Mouse (Mus musculus) heart, embryonic 16.5 days (tissue): ENCODE results near the gene Fgf3. TPM values are rescaled to one million over a fixed set of nuclear protein-coding genes. Genes with fewer than 3 reads are reported as not detected.

Experiments
- ATAC-seq: fragments of 200-750 bp; cut with Nextera tagmentation; replicated peaks from 2 replicates; pipeline ENCODE4 v1.8.0; 2017; ENCODE audit warnings: moderate number of reproducible peaks; ENCODE audit not compliant: insufficient read depth, low FRiP score; ENCODE audit errors: extremely low read depth
- H3K27ac ChIP-seq: fragments of 300-500 bp; sonication (generic); 2 replicates; pipeline ENCODE4 v1.5.1; 2014; ENCODE audit warnings: mild to moderate bottlenecking, low read length, control low read depth, moderate library complexity
- H3K27me3 ChIP-seq: fragments of 300-500 bp; sonication (generic); 2 replicates; pipeline ENCODE4 v1.6.1; 2014; ENCODE audit warnings: low read length, mixed read lengths; ENCODE audit not compliant: control insufficient read depth, insufficient read depth
- H3K36me3 ChIP-seq: fragments of 300-500 bp; sonication (generic); 2 replicates; pipeline ENCODE4 v1.6.1; 2014; ENCODE audit not compliant: control insufficient read depth, insufficient read depth
- H3K4me1 ChIP-seq: fragments of 300-500 bp; sonication (generic); 2 replicates; pipeline ENCODE4 v1.6.1; 2014; ENCODE audit warnings: low read length, mixed read lengths; ENCODE audit not compliant: control insufficient read depth, insufficient read depth
- H3K4me2 ChIP-seq: fragments of 300-500 bp; sonication (generic); 2 replicates; pipeline ENCODE4 v1.6.1; 2014; ENCODE audit warnings: low read depth, mild to moderate bottlenecking, control low read depth, low read length
- H3K4me3 ChIP-seq: fragments of 300-500 bp; sonication (generic); 2 replicates; pipeline ENCODE4 v1.5.1; 2014; ENCODE audit warnings: mild to moderate bottlenecking, control low read depth, low read length
- H3K9ac ChIP-seq: fragments of 300-500 bp; sonication (generic); 2 replicates; pipeline ENCODE4 v1.6.1; 2014; ENCODE audit warnings: low read length, control low read depth
- H3K9me3 ChIP-seq: fragments of 300-500 bp; sonication (generic); replicated peaks from 2 replicates; pipeline ENCODE4 v1.6.1; 2016; ENCODE audit warnings: low read length; ENCODE audit not compliant: control insufficient read depth
- WGBS: fragments of 180-500 bp; shearing (Covaris S2); extraction: QIAGEN DNeasy Blood & Tissue Kit; methylation state at CpG from one replicate; pipeline ENCODE4 v1.1.7; 2014; 5-methylcytosine and 5-hydroxymethylcytosine counted together
- polyA plus RNA-seq: library from polyadenylated mRNA; unstranded; fragments of >200 nt; fragmentation: Nextera tagmentation; extraction: Ambion mirVana; gene quantifications from 2 replicates; pipeline ENCODE4 v1.2.1, GENCODE M21; 2015

The Fgf3 gene
- polyA plus RNA-seq, 1 experiment from 2014 or later, result 0.79 TPM

DNA sequence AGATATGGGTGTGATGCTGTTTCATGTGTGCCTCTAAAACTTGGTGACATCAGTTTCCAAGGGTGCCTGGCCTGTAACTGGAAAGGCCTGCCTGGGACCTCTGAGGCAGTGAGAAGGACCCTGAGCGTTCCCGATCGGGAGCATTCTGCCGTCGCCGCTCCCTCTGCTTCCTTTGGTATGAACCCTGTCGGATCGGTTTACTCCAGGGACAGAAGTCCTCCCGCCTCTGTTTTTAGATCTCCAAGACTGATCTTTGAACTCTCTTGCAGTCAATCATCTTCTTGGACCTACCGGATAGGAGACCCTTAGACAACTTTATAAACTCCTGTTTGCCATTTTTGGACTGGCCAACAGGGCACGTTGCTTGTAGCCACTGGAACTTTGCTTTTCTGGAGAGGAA is 25.3 kb downstream of the Fgf3 start:
- Histone ChIP-seq H3K4me1 (peaks cover 6% of the 10 kb centered on the region; the same call in 1 of the 2 replicates), H3K36me3 (no peaks in the 10 kb centered on the region), H3K4me3 (no peak overlapping the region), H3K9me3 (no peaks in the 10 kb centered on the region), H3K4me2 (no peak overlapping the region), H3K27ac (no peak overlapping the region), H3K27me3 (peaks cover 80% of the 10 kb centered on the region), H3K9ac (no peak overlapping the region)
- WGBS, result 5% methylated on average over 11 of the region's 11 CpGs
- no peak for ATAC-seq

- H3K27ac ChIP-seq, result no peak overlapping the region
- peaks cover 6% of the 10 kb centered on the region; the same call in 1 of the 2 replicates for H3K4me1 ChIP-seq
- peaks cover 76% of the 10 kb centered on the region for H3K27me3 ChIP-seq
- H3K9ac ChIP-seq, result no peak overlapping the region
- no peaks in the 10 kb centered on the region for H3K36me3 ChIP-seq
- H3K9me3 ChIP-seq, result no peaks in the 10 kb centered on the region
- no peak overlapping the region for H3K4me3 ChIP-seq
- WGBS, result 52% methylated on average over 3 of the region's 3 CpGs
- ATAC-seq, result no peak
- no peak overlapping the region for H3K4me2 ChIP-seq
Measured at GRCm38 (mm10) chr7:144864160-144864670, 26.3 kb downstream of the Fgf3 start.

GRCm38 (mm10) chr7:144867161-144867560 is 29.3 kb downstream of the Fgf3 start:
- no peak overlapping the region for H3K9ac ChIP-seq
- H3K27ac ChIP-seq, result no peak overlapping the region
- WGBS, result 57% methylated on average over 4 of the region's 4 CpGs
- H3K4me2 ChIP-seq, result no peak overlapping the region
- no peak for ATAC-seq
- no peak overlapping the region for H3K4me3 ChIP-seq
- H3K27me3 ChIP-seq, result peaks cover 47% of the 10 kb centered on the region
- no peaks in the 10 kb centered on the region for H3K36me3 ChIP-seq
- no peaks in the 10 kb centered on the region for H3K4me1 ChIP-seq
- no peaks in the 10 kb centered on the region for H3K9me3 ChIP-seq

- Histone ChIP-seq H3K4me1 (no peaks in the 10 kb centered on the region), H3K9me3 (no peaks in the 10 kb centered on the region), H3K36me3 (no peaks in the 10 kb centered on the region), H3K27ac (no peak overlapping the region), H3K4me3 (no peak overlapping the region), H3K27me3 (peaks cover 43% of the 10 kb centered on the region), H3K9ac (no peak overlapping the region), H3K4me2 (no peak overlapping the region)
- no peak for ATAC-seq
- WGBS, result 68% methylated on average over 8 of the region's 8 CpGs
Measured at GRCm38 (mm10) chr7:144867602-144868001, 29.7 kb downstream of the Fgf3 start.

GRCm38 (mm10) chr7:144872420-144872819 is 34.5 kb downstream of the Fgf3 start:
- no peak overlapping the region for H3K4me3 ChIP-seq
- H3K9ac ChIP-seq, result no peak overlapping the region
- no peak for ATAC-seq
- H3K27me3 ChIP-seq, result peaks cover 3% of the 10 kb centered on the region; the same call in 1 of the 2 replicates
- H3K4me1 ChIP-seq, result peaks cover 3% of the 10 kb centered on the region; the same call in 1 of the 2 replicates
- no peak overlapping the region for H3K27ac ChIP-seq
- H3K36me3 ChIP-seq, result no peaks in the 10 kb centered on the region
- no peak overlapping the region for H3K4me2 ChIP-seq
- WGBS, result 64% methylated on average over 4 of the region's 4 CpGs
- H3K9me3 ChIP-seq, result no peaks in the 10 kb centered on the region

DNA sequence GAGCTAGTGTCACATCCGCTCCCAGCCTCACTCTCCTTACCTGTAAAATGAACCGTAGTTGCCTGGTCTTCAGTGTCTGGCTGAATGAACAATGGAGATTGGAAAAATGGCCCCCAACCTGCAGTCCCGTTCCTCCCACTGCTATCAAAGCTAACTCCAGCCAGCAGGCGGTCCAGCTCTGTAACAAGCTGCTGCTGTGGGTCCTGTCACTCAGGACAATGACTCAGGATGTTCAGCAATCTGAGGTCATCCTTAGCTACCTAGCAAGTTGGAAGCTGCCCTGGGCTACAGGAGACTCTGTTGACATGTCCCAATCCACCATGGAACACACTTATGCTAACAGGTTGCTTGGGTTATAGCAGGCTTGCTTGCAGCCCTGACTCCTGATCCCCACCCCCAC is 35.3 kb downstream of the Fgf3 start:
- H3K4me2 ChIP-seq, result no peak overlapping the region
- no peak overlapping the region for H3K27ac ChIP-seq
- H3K4me3 ChIP-seq, result no peak overlapping the region
- H3K9me3 ChIP-seq, result no peaks in the 10 kb centered on the region
- no peak overlapping the region for H3K9ac ChIP-seq
- 70% methylated on average over 4 of the region's 4 CpGs for WGBS
- no peaks in the 10 kb centered on the region for H3K36me3 ChIP-seq
- 0 out of 2 replicates have a peak, but pooled peaks cover 2% of the 10 kb centered on the region for H3K27me3 ChIP-seq
- H3K4me1 ChIP-seq, result peaks cover 3% of the 10 kb centered on the region; the same call in 1 of the 2 replicates
- ATAC-seq, result no peak

DNA sequence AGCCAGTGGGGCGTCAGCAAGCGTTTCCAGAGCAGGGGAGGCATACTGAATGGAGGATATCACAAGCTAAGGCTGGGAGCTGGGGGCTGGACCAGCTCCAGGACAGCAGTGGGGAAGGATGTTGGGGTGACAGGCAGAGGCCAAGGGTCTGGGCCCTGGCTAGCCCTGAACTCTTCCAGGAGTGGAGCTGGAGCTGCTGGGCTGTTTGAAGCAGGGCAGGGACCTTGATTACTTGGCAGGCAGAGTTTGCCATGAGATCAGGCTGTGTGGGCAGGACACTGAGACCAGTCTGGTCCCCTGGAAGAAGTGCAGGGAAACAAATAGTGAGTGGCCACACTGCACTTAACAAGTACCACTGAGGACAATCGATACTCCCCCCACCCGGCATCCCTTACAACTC is 36.3 kb downstream of the Fgf3 start:
- Histone ChIP-seq H3K27ac (no peak overlapping the region), H3K9me3 (no peaks in the 10 kb centered on the region), H3K4me1 (peaks cover 3% of the 10 kb centered on the region; the same call in 1 of the 2 replicates), H3K4me3 (no peak overlapping the region), H3K9ac (no peak overlapping the region), H3K4me2 (no peak overlapping the region), H3K36me3 (no peaks in the 10 kb centered on the region), H3K27me3 (0 out of 2 replicates have a peak, but pooled peaks cover 2% of the 10 kb centered on the region)
- ATAC-seq, result no peak
- WGBS, result 72% methylated on average over 4 of the region's 4 CpGs

DNA sequence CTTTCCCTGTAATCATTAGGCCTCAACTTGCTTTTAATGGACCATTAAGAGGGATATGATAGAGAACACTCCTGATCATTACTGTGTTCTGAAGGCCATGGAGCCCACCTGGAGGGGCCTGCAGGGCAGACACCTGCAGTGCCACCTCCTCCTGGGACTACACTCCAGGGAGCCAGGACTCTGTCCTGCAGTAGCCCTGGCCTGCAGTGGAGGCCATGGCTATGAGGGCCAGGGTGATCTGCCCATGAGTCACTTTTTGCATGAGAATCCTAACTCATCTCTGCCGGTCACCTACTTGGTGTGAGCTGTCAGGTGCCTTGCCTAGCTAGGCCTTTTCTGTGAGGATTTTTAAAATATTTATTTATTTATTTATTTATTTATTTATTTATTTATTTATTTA is 40.5 kb downstream of the Fgf3 start:
- H3K27me3 ChIP-seq, result 0 out of 2 replicates have a peak, but pooled peaks cover 2% of the 10 kb centered on the region
- H3K4me1 ChIP-seq, result peaks cover 3% of the 10 kb centered on the region; the same call in 1 of the 2 replicates
- H3K9ac ChIP-seq, result no peak overlapping the region
- H3K36me3 ChIP-seq, result no peaks in the 10 kb centered on the region
- H3K27ac ChIP-seq, result no peak overlapping the region
- no peaks in the 10 kb centered on the region for H3K9me3 ChIP-seq
- no peak overlapping the region for H3K4me2 ChIP-seq
- H3K4me3 ChIP-seq, result no peak overlapping the region
- no peak for ATAC-seq
- 95% methylated on average over 1 of the region's 1 CpGs for WGBS

DNA sequence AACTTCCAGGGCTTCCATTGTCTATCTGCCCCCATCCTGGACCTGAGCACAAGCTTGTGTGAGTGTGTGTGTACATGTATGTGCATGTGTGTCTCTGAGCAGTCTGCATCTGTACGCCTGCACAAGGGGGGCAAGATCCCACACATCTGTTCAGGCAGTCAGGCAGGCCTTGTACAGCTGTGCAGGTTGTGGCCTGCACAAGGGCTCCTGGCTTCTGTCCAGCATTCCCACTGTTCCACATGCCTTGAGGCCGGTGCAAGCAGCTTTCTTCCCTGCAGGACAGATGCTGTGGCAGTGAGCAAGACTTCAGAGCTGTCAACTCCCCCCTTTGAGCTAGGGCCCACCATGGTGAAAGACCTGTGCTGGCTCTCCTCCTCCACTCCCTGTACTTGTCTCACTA is 45.2 kb downstream of the Fgf3 start:
- WGBS, result 22% methylated on average over 2 of the region's 2 CpGs
- H3K27ac ChIP-seq, result no peak overlapping the region
- H3K9me3 ChIP-seq, result no peaks in the 10 kb centered on the region; the same call in 1 of the 2 replicates
- H3K4me2 ChIP-seq, result no peak overlapping the region
- H3K4me3 ChIP-seq, result no peak overlapping the region
- ATAC-seq, result no peak; the same call in 1 of the 2 replicates
- H3K4me1 ChIP-seq, result peaks cover 6% of the 10 kb centered on the region
- H3K27me3 ChIP-seq, result no peaks in the 10 kb centered on the region; the same call in 1 of the 2 replicates
- H3K9ac ChIP-seq, result no peak overlapping the region
- H3K36me3 ChIP-seq, result no peaks in the 10 kb centered on the region
